Mouse (Mus musculus) heart, postnatal 14 days (tissue): ENCODE measurements around the gene Klra3. TPM values are rescaled to one million over a fixed set of nuclear protein-coding genes. Genes with fewer than 3 reads are reported as not detected.
"Not testable (repeated sequence)": the region's sequence is repeated elsewhere in the genome, so short reads cannot be mapped to it uniquely, and the experiment has no call there.

ENCODE experiments used
- DNase-seq, 2 experiments: peaks; one replicate each; pipeline ENCODE4 v3.0.0; 2021 to 2022
- intact Hi-C: fragments of 180-260 bp; cut with DNase I; formaldehyde crosslinking; loops from one replicate; pipeline ENCODE4 v1.15.1; 2025
- long read RNA-seq, 2 experiments: library from polyadenylated mRNA; stranded (forward); transcript quantifications; one replicate each; pipeline ENCODE4 v2.0.0; 2021
- total RNA-seq, 2 experiments: library from RNA; stranded (reverse); gene quantifications; 2 replicates each; pipeline ENCODE4 v1.2.3; 2021

Gene Klra3
- not detected for total RNA-seq
- long read RNA-seq, experiment 1, result 0 reads
- long read RNA-seq, experiment 2, result 0 reads

DNA sequence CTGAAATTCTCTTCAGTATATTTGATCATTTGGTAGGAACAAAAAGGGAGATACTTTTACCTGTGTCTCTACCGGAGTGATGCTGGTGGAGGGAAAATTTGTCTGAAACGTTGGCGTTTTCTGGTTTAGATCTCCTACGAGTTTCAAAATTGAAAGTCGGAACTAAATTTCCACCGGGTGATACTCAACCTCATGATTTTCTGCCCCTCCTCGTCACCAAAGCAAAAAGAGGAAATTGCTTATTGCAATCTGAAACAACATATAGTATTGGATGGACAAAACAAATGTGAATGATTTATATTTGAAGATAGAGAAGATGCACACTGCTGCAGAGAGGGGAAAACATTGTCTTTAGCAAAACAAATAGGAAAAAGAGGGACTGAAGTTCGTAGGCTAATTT is at the start of gene Klra3:
Gene Klra3, minus strand, starts transcription at position 164 of the 400 bp plus-strand sequence.
- DNase-seq, result no peak
- intact Hi-C loops, result no loop called here

DNA sequence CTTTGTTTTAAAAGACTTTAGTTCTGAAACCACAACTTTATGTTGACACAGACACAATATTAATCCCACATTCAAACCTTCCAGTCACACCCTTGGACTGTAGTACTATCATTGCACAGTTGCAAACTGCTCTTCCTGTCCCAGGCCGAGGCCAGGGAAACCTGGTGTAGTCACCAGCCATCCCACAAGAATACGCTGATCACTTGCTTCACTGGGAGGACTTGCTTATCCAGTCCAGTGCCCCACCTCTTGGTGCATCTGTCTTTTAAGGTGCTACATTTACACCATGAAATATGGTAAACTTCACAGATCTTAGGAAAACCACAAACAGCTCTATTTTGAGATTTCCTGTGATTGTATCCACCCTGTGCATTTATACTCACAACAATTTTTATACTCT is 49.4 kb upstream of the Klra3 start, which contains the start of gene Klra1:
Gene Klra1, minus strand, starts transcription at position 125 of the 400 bp plus-strand sequence.
- intact Hi-C loops, result no loop called here
- no peak for DNase-seq

DNA sequence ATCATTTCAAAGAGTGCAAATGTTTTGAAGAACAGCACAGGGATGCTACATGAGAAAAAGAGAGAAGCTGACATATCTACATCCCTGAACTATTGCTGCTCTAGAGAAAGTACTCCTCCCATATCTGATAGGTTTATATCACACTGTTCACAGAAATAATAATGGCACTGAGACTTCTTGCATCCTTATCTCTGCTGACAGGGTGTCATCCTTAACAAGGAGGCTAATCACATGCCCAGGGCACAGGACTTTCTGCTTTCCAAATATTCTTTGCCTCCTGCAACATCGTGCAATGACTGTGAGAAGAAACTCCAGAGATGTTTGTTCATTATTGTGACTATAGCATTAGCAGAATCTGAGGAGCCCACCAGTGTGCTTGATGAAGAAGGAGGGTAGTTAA is 48.4 kb upstream of the Klra3 start:
- no peak for DNase-seq
- intact Hi-C loops, result no loop called here

DNA sequence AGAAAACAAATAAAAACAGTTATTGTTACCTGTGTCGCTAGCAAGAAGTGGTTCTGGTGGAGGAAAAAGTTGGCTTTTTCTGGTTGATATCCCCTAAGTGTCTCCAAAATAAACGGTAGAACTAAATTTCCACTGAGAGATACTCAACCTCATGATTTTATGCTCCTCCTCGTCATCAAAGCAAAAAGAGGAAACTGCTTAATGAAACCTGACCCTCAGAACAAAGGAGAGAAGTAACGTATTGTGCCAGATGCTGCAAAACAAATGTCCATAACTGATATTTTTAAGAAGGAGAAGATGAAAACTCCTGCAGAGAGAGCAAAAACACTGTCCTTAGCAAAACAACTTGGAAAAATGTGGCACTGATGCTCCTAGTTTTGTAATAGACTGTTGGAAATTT is 45.0 kb upstream of the Klra3 start:
- no peak for DNase-seq
- intact Hi-C loops, result no loop called here

GRCm38 (mm10) chr6:130345381-130345780 is 8.0 kb upstream of the Klra3 start:
- intact Hi-C loops, DNase-seq: not testable (repeated sequence)

DNA sequence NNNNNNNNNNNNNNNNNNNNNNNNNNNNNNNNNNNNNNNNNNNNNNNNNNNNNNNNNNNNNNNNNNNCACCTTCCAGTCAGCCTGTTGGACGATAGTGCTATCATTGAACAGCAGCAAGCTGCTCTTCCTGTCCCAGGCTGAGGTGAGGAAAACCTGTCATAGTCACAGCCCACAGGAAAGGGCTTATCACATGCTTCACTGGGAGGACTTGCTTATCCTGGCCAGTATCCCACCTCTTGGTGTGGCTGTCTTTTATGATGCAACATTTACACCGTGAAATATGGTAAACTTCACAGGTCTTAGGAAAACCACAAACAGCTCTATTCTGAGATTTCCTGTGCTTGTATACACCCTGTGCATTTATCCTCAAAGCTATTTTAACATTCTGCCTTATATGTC is 4.6 kb upstream of the Klra3 start:
- DNase-seq, intact Hi-C loops: not testable (repeated sequence)

DNA sequence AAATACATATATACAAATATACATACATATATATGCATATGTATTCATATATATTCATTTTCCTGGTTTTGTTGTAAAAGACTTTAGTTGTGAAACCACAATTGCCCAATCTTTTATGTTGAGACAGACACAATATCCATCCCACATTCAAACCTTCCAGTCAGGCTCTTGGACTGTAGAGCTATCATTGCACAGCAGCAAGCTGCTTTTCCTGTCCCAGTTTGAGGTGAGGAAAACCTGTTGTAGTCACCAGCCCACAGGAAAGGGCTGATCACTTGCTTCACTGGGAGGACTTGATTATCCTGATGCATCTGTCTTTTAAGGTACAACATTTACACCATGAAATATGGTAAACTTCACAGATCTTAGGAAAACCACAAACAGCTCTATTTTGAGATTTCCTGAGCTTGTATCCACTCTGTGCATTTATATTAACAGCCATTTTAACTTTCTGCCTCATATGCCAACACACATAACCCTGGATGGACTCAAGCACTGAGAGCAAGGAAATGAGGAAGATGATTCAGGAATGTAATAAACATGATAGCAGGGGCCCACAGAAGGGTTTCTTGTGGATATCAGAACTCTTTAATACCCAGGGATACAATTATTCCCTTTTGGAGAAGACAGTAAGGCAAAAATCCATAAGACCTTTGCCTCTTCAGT is 49.3 kb downstream of the Klra3 start:
- DNase-seq, result no peak
- intact Hi-C loops, result no loop called here

DNA sequence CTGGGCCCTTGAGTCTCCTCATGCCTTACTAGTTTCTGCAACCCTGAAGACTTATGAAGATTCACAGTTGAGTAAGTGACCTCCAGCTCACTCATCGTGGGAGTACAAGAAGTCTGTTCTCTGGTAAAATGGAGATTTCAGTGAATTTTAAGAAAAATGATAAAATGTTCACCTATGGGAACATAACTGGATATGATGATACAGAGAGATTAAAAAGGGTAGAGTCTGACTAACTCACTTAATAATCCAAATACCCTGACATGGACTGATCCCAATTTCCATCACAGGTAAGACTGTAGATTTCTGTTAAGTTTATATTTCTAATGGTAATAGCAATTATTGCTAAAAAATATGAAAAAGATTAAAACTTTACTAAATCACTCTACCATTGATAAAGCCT is 55.5 kb downstream of the Klra3 start, which contains the start of gene Klra10:
Gene Klra10, minus strand, starts transcription at position 101 of the 400 bp plus-strand sequence.
- intact Hi-C loops, DNase-seq: not testable (repeated sequence)

Other genes with a start within 250 kb of the Klra3 start
- gene Klra8, start 207.7 kb downstream of the Klra3 start, total RNA-seq, result under 1 TPM; 0.24 to 0.29 TPM
- gene Klra9, start 144.5 kb downstream of the Klra3 start, total RNA-seq, result 1 to 10 TPM; 1.1 to 1.2 TPM
- gene Klra7, start 104.3 kb downstream of the Klra3 start, total RNA-seq, result not detected
- gene Klra10, start 55.6 kb downstream of the Klra3 start, total RNA-seq, result not detected
- gene Klra1, start 49.3 kb upstream of the Klra3 start, total RNA-seq, result not detected